Mouse (Mus musculus) MEL (cell line): ENCODE measurements around the gene Mta1.

Source experiments
- CTCF ChIP-seq, 3 experiments: IDR thresholded peaks in 2 of 3; conservative IDR thresholded peaks in 1 of 3; 2 replicates each; pipeline ENCODE4 v1.5.1; 2011 to 2012; ENCODE audit warnings: low read length in 3 of 3, low read depth in 2 of 3, mild to moderate bottlenecking in 2 of 3, improper control_type of control experiment in 1 of 3, inconsistent platforms in 1 of 3, mixed read lengths in 1 of 3, moderate library complexity in 1 of 3; ENCODE audit not compliant: control insufficient read depth in 1 of 3, insufficient read depth in 1 of 3, poor library complexity in 1 of 3, severe bottlenecking in 1 of 3
- HCFC1 ChIP-seq: IDR thresholded peaks from 2 replicates; pipeline ENCODE4 v1.6.1; 2012; ENCODE audit warnings: low read depth, mild to moderate bottlenecking, inconsistent platforms, low read length, improper control_type of control experiment, moderate library complexity
- MAX ChIP-seq: IDR thresholded peaks from 2 replicates; pipeline ENCODE4 v1.6.1; 2011; ENCODE audit warnings: low read length, improper control_type of control experiment
- MYB ChIP-seq: IDR thresholded peaks from 2 replicates; pipeline ENCODE4 v1.6.1; 2011; ENCODE audit warnings: mild to moderate bottlenecking, low read depth, low read length, improper control_type of control experiment
- MYC ChIP-seq: IDR thresholded peaks from 2 replicates; pipeline ENCODE4 v1.6.1; 2011; ENCODE audit warnings: low read depth, mild to moderate bottlenecking, low read length, improper control_type of control experiment, moderate library complexity
- NELFE ChIP-seq: IDR thresholded peaks from 2 replicates; pipeline ENCODE4 v1.6.1; 2011; ENCODE audit warnings: low read depth, low read length, improper control_type of control experiment
- RAD21 ChIP-seq: IDR thresholded peaks from 2 replicates; pipeline ENCODE4 v1.6.1; 2011; ENCODE audit warnings: mild to moderate bottlenecking, low read depth, low read length, improper control_type of control experiment
- TCF12 ChIP-seq: IDR thresholded peaks from 2 replicates; pipeline ENCODE4 v1.6.1; 2014; ENCODE audit warnings: low read depth, mild to moderate bottlenecking, inconsistent platforms, low read length, improper control_type of control experiment, moderate library complexity
- USF1 ChIP-seq: IDR thresholded peaks from 2 replicates; pipeline ENCODE4 v1.6.1; 2014; ENCODE audit warnings: low read depth, mild to moderate bottlenecking, inconsistent platforms, low read length, improper control_type of control experiment, moderate library complexity
- ZNF384 ChIP-seq: IDR thresholded peaks from 2 replicates; pipeline ENCODE4 v1.6.1; 2012; ENCODE audit warnings: low read depth, mild to moderate bottlenecking, inconsistent platforms, low read length, improper control_type of control experiment

DNA sequence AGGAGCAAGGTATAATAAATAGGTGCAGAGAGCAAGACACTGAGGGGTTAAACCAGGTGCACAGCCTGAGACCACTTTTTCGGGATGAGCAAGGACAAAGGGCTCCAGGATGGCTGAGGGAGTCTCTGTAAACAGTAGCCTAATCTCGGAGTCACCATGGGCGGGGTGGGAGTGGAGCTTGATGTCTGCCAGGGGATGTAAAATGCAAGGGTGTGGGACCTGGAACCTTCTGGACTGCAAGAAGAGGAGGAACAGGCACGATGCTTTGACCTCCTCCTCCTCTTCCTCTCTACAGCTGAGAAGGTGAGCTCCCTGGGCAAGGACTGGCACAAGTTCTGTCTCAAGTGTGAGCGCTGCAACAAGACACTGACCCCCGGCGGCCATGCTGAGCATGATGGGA lies 45.1 kb downstream of the Mta1 start:
- TF ChIP-seq ZNF384 (no peak), TCF12 (no peak), RAD21 (no peak), CTCF (IDR thresholded peaks at IDR 0.05 in 2 of 3, conservative IDR thresholded peaks at IDR 0.05 in 1 of 3; ENCODE audit: control insufficient read depth in 1 of 3, insufficient read depth in 1 of 3, low read depth in 2 of 3, low read length in 3 of 3, poor library complexity in 1 of 3, severe bottlenecking in 1 of 3) (0 out of 6 replicates have a peak, but pooled peaks of 1 of the 3 experiments have one; percentile 1), MYC (no peak), USF1 (no peak), HCFC1 (no peak), MYB (no peak), NELFE (no peak), MAX (no peak)
